Mouse (Mus musculus) hindbrain, embryonic 11.5 days (tissue): ENCODE results near the gene Micu1. TPM values are rescaled to one million over a fixed set of nuclear protein-coding genes. Genes with fewer than 3 reads are reported as not detected.

Experiments
- ATAC-seq: fragments of 200-750 bp; cut with Nextera tagmentation; 2 replicates; pipeline ENCODE4 v1.8.0; 2017; ENCODE audit warnings: mild to moderate bottlenecking, moderate TSS enrichment, moderate library complexity; ENCODE audit not compliant: low FRiP score
- DNase-seq: peaks from one replicate; pipeline ENCODE4 v3.0.0-alpha.2; 2015; ENCODE audit warnings: low spot score
- H3K27ac ChIP-seq: fragments of 300-500 bp; sonication (generic); 2 replicates; pipeline ENCODE4 v1.5.1; 2014; ENCODE audit warnings: mild to moderate bottlenecking, low read depth, low read length
- H3K27me3 ChIP-seq: fragments of 300-500 bp; sonication (generic); 2 replicates; pipeline ENCODE4 v1.6.1; 2014; ENCODE audit warnings: mild to moderate bottlenecking, low read length, moderate library complexity, mixed read lengths; ENCODE audit not compliant: control insufficient read depth, insufficient read depth
- H3K36me3 ChIP-seq: fragments of 300-500 bp; sonication (generic); 2 replicates; pipeline ENCODE4 v1.6.1; 2014; ENCODE audit warnings: mild to moderate bottlenecking, low read length, moderate library complexity, mixed read lengths; ENCODE audit not compliant: control insufficient read depth, insufficient read depth
- H3K4me1 ChIP-seq: fragments of 300-500 bp; sonication (generic); replicated peaks from 2 replicates; pipeline ENCODE4 v1.6.1; 2014; ENCODE audit warnings: low read length, mixed read lengths; ENCODE audit not compliant: control insufficient read depth, insufficient read depth
- H3K4me2 ChIP-seq: fragments of 300-500 bp; sonication (generic); replicated peaks from 2 replicates; pipeline ENCODE4 v1.6.1; 2014; ENCODE audit warnings: mild to moderate bottlenecking, low read depth, low read length
- H3K4me3 ChIP-seq: fragments of 300-500 bp; sonication (generic); 2 replicates; pipeline ENCODE4 v1.5.1; 2014; ENCODE audit warnings: low read depth, low read length
- H3K9ac ChIP-seq: fragments of 300-500 bp; sonication (generic); 2 replicates; pipeline ENCODE4 v1.6.1; 2014; ENCODE audit warnings: low read depth, low read length
- H3K9me3 ChIP-seq: fragments of 300-500 bp; sonication (generic); 2 replicates; pipeline ENCODE4 v1.6.1; 2016; ENCODE audit warnings: low read length; ENCODE audit not compliant: control insufficient read depth
- WGBS: fragments of 180-500 bp; shearing (Covaris S2); extraction: QIAGEN DNeasy Blood & Tissue Kit; methylation state at CpG from one replicate; pipeline ENCODE4 v1.1.7; 2014; 5-methylcytosine and 5-hydroxymethylcytosine counted together
- polyA plus RNA-seq: library from polyadenylated mRNA; unstranded; fragments of >200 nt; fragmentation: Nextera tagmentation; extraction: Ambion mirVana; gene quantifications from 2 replicates; pipeline ENCODE4 v1.2.1, GENCODE M21; 2014

The Micu1 gene
- polyA plus RNA-seq, 1 experiment from 2014 or later: 69.0 TPM

DNA sequence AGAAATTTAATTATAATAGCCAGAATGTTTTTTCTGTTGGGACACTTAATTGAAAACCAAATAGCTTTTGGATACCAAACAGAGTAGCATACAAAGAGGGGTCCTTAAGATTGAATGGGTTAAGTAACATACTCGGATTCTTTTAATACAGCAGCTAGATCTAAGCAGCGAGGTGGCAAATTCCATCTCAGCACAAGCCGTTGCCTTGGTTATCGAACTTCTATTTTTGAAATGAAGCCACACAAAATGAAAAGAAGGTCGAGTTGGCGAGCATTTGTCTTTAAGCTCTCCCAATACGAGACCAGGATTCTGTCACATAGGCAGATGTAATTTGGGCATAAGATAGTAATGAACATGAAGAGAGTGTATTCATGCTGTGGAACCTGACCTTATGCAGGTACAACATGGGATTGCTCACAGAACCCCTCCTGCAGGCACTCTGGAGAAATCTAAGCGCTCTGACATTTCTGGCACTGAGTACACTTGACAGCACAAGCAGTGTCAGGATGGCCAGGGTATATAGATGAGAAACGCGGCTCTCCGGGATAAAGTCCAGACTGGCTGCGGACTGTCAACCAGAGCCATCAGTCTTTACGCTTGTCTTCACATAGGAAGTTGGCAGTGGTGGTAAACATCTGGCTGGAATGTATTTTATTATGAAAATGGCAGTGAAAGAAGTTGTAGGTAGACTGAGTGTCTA, 71.3 kb downstream of the Micu1 start:
- DNase-seq (no peak), ATAC-seq (no peak)
- Histone ChIP-seq H3K4me3 (no peak overlapping the region), H3K4me2 (no peak overlapping the region), H3K36me3 (no peaks in the 10 kb centered on the region), H3K27ac (no peak overlapping the region), H3K4me1 (no peaks in the 10 kb centered on the region), H3K27me3 (no peaks in the 10 kb centered on the region), H3K9me3 (no peaks in the 10 kb centered on the region), H3K9ac (no peak overlapping the region)
- 72% methylated on average over 13 of the region's 13 CpGs for WGBS

DNA sequence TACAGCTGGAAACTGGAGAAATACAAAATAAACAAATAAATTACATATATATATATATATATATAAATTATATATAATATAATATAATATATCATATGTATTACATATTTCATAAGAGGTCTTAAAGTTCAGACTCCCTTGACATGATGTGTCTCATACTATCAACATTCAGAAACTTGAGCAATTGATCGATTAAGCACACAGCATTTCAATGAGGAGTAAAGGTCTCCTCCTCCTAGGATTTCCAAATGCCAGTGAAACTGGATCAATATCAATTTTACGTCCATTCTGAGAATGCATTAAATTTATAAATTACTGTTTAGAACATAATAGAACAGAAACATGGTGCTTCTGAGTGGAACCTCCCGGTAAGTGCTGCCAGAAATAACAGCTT, 71.9 kb downstream of the Micu1 start:
- Histone ChIP-seq H3K27me3 (no peaks in the 10 kb centered on the region), H3K9me3 (no peaks in the 10 kb centered on the region), H3K4me2 (no peak overlapping the region), H3K27ac (0 out of 2 replicates have a peak overlapping the region, but pooled peaks have one; percentile 36), H3K4me1 (no peaks in the 10 kb centered on the region), H3K4me3 (no peak overlapping the region), H3K9ac (no peak overlapping the region), H3K36me3 (no peaks in the 10 kb centered on the region)
- 85% methylated on average over 3 of the region's 3 CpGs for WGBS
- DNase-seq: no peak
- no peak for ATAC-seq

DNA sequence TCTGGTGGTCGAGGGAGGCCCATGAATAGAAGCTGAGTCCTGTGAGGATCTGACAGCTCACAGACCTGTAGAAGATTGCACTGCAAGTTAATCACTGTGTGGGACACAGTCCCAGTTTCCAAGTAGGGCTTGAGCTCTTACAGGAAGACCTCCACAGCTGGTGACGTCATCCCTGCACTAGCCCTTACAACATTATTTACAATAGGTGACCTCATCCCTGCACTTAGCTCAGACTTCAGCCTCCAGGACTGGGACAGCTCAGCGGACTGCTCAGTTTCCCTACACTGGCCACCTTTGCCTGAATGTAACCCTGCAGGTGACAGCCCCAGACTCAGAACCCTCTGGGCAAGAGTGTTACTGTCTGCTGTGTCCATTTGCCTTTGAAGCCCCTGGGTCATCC, 75.0 kb downstream of the Micu1 start:
- no peak overlapping the region for H3K4me3 ChIP-seq
- ATAC-seq: no peak
- H3K9me3 ChIP-seq: no peaks in the 10 kb centered on the region
- H3K27ac ChIP-seq: no peak overlapping the region
- no peaks in the 10 kb centered on the region for H3K36me3 ChIP-seq
- DNase-seq: no peak
- no peaks in the 10 kb centered on the region for H3K4me1 ChIP-seq
- H3K27me3 ChIP-seq: no peaks in the 10 kb centered on the region
- WGBS: 93% methylated on average over 3 of the region's 3 CpGs
- H3K4me2 ChIP-seq: no peak overlapping the region
- H3K9ac ChIP-seq: no peak overlapping the region

DNA sequence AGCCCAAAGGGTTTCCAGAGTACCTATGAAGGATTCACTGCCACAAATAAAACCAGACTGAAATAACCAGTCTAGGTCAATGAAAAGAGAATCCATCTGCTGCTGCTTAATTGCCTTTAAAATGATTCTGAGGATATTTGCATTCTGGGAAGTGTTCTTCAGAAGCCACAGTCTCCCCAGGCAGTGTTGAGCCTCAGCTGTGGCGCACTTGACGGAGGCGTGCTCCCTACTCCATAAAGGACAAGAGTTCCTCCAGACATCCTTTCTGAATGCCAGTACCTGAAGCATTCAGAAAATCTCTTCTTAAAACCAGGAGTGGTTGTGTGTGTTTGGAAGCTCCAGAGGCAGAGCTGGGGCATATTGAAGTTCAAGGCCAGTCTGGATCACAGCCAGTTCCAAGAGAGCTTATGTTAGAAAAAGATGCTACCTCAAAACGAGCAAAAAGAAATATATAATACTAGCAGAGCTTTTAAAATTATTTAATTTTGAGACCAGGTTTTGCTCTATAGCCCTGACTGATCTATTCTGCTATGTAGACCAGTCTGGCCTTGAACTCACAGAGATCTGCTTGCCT, 75.9 kb downstream of the Micu1 start:
- 87% methylated on average over 4 of the region's 4 CpGs for WGBS
- DNase-seq (no peak), ATAC-seq (no peak)
- Histone ChIP-seq H3K9ac (no peak overlapping the region), H3K4me3 (no peak overlapping the region), H3K27me3 (no peaks in the 10 kb centered on the region), H3K4me2 (no peak overlapping the region), H3K36me3 (no peaks in the 10 kb centered on the region), H3K9me3 (no peaks in the 10 kb centered on the region), H3K27ac (no peak overlapping the region), H3K4me1 (no peaks in the 10 kb centered on the region)

DNA sequence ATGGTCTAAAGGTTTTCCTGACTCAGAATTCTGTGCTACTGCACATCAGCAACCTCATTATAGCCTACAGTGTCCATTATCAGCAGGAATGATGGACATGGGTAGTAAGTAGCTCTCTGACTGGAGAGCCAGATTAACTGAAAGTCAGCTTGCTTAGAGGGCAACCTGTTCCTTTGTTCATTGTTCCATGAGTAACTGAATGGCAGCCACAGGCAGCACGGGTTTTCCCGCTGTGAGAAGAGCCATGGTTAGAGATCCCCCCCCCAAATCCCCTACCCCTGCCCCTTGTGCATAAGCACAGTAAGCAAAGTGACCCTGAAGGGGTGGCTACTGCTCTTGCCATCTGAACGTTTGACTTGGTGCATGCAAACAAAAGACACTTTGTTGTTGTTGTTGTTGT, 78.4 kb downstream of the Micu1 start:
- DNase-seq (no peak), ATAC-seq (no peak)
- Histone ChIP-seq H3K4me2 (no peak overlapping the region), H3K36me3 (no peaks in the 10 kb centered on the region), H3K27ac (no peak overlapping the region), H3K4me3 (no peak overlapping the region), H3K9ac (no peak overlapping the region), H3K9me3 (no peaks in the 10 kb centered on the region), H3K27me3 (no peaks in the 10 kb centered on the region), H3K4me1 (no peaks in the 10 kb centered on the region)
- WGBS: 20% methylated on average over 3 of the region's 3 CpGs

DNA sequence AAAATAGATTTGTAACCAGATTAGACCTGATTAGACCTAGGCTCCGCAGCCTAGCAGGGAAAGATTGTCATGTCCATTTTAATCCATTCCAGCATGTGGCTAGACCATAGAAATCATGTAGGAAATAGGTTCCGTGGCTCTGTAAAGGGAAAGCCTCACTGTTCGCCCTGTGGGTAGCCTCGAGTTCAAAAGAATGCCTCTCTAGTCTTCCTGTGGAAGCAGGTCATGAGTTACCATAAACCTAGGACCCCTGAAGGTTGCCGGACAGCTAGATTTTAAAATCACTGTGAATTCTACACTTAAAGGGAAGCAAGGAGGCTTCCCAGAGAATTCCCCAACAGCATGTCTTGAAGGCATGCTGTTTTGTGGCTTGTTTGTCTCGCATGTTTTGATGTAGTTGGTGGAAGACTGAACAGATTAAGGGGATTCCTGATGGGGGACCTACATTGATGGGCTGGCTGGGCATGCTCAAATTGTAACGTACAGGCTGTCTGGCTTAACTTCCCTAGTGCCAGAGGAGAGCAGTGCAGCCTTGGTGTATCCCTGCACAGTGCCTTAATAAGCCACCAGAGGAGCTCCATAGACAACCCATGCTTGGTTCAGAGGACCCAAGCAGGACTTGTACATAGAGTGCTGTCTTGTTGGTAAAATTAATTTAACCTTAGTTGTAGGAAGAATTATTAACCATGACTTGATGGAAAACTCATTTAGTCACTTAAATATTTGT, 79.1 kb downstream of the Micu1 start:
- H3K36me3 ChIP-seq: no peaks in the 10 kb centered on the region
- WGBS: 61% methylated on average over 7 of the region's 7 CpGs
- no peak for DNase-seq

DNA sequence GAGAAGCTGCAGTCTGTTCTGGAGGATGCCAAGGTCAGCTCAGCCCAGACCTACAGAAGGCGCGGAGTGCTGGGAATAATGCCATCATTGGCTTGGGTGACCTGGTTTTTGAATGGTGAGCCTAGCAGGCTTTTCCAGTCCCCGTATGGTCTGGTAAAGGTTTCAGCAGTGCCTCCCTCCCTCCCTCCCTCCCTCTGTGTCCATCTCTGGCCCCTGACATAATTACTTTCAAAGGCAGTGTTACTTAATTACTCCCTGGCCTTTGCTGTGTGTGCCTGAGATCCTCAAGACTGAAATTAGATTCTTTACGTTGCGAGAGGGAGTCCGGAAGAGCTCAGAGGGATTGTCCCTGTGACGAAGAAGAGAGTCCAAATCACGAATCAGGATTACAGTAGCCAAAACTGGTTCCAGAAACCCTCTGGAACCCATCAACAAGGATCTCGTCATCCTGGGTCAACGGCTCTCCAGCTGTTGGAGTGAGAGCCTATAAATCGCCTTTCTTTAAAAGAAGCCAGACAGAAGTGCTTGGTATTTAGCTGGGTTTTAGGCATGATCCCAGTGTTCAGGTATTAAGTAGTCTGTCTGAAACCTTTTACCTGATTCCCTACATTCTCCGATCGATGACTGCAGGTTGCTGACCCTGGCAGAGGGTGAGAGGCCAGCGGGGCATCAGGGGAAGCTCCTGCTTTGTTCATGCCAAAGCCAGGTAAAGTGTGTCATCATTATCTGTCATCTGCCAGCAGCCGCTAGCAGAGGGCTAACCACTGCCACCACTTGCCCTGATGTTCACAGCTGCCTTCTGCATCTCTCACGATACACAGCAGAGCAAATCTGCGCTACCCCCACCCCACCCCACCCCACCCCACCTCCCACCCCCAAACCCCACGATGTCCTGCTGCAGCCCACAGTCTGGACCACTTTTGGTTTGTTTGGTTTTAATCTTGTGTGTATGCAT, 82.7 kb downstream of the Micu1 start:
- Histone ChIP-seq H3K4me2 (no peak overlapping the region), H3K4me3 (no peak overlapping the region), H3K36me3 (no peaks in the 10 kb centered on the region), H3K4me1 (0 out of 2 replicates have a peak, but pooled peaks cover 2% of the 10 kb centered on the region), H3K27ac (no peak overlapping the region), H3K9me3 (no peaks in the 10 kb centered on the region), H3K27me3 (no peaks in the 10 kb centered on the region), H3K9ac (no peak overlapping the region)
- WGBS: 85% methylated on average over 18 of the region's 18 CpGs
- no peak for DNase-seq
- no peak for ATAC-seq

More for the DNA sequence above, 79.1 kb downstream of the Micu1 start:
- H3K4me2 ChIP-seq: no peak overlapping the region
- H3K27ac ChIP-seq: no peak overlapping the region
- H3K4me3 ChIP-seq: no peak overlapping the region
- H3K9me3 ChIP-seq: no peaks in the 10 kb centered on the region
- ATAC-seq: no peak
- 0 out of 2 replicates have a peak, but pooled peaks cover 2% of the 10 kb centered on the region for H3K4me1 ChIP-seq
- H3K9ac ChIP-seq: no peak overlapping the region
- no peaks in the 10 kb centered on the region for H3K27me3 ChIP-seq

DNA sequence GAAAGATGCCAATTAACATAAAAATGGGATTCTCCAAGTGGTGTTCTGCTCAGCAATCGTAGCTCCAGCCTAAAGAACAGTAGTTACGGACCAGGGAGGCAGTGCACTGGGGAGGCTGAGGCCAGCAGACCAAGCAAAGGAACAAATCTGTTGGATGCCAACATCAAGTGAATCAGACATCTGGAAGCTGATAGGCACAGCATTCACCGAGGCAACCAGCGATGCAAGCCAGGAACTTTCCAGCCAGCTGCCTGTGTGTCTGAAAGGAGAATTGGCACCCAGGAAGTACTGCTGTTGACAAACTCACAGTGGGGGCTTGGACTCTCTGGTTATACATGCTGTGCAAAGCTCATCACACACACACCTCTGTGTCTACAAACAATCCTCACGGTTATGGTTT, 84.0 kb downstream of the Micu1 start:
- 51% methylated on average over 5 of the region's 5 CpGs for WGBS
- no peak overlapping the region for H3K4me2 ChIP-seq
- no peaks in the 10 kb centered on the region for H3K9me3 ChIP-seq
- ATAC-seq: no peak
- H3K9ac ChIP-seq: no peak overlapping the region
- H3K27ac ChIP-seq: no peak overlapping the region
- H3K36me3 ChIP-seq: no peaks in the 10 kb centered on the region
- 0 out of 2 replicates have a peak, but pooled peaks cover 2% of the 10 kb centered on the region for H3K4me1 ChIP-seq
- no peaks in the 10 kb centered on the region for H3K27me3 ChIP-seq
- no peak overlapping the region for H3K4me3 ChIP-seq
- DNase-seq: no peak
